Mouse (Mus musculus) heart, adult 2 months (tissue): Measurements from ENCODE around the gene Bcar3. TPM values are rescaled to one million over a fixed set of nuclear protein-coding genes. Genes with fewer than 3 reads are reported as not detected.

Source experiments
- DNase-seq, 2 experiments: peaks; one replicate each; pipeline ENCODE4 v3.0.0; 2021
- H3K27ac ChIP-seq: fragments of 200-600 bp; 2 replicates; pipeline ENCODE4 v1.8.1; 2022
- H3K27me3 ChIP-seq: fragments of 200-500 bp; 2 replicates; pipeline ENCODE4 v1.6.1; 2012; ENCODE audit warnings: mild to moderate bottlenecking, low read length, inconsistent platforms, mixed read lengths; ENCODE audit not compliant: control insufficient read depth, insufficient read depth
- H3K36me3 ChIP-seq: fragments of 200-500 bp; 2 replicates; pipeline ENCODE4 v1.6.1; 2012; ENCODE audit warnings: low read length, inconsistent platforms; ENCODE audit not compliant: control insufficient read depth, insufficient read depth
- H3K4me1 ChIP-seq: fragments of 200-500 bp; 2 replicates; pipeline ENCODE4 v1.6.1; 2011; ENCODE audit warnings: low read length; ENCODE audit not compliant: control insufficient read depth, insufficient read depth
- H3K4me3 ChIP-seq: fragments of 200-600 bp; 2 replicates; pipeline ENCODE4 v1.8.1; 2022
- H3K79me2 ChIP-seq: fragments of 200-500 bp; replicated peaks from 2 replicates; pipeline ENCODE4 v1.6.1; 2012; ENCODE audit warnings: mild to moderate bottlenecking, inconsistent platforms, low read length, moderate library complexity, mixed read lengths; ENCODE audit not compliant: control insufficient read depth, insufficient read depth
- H3K9ac ChIP-seq: fragments of 200-500 bp; 2 replicates; pipeline ENCODE4 v1.6.1; 2012; ENCODE audit warnings: low read depth, mild to moderate bottlenecking, control low read depth, inconsistent platforms, low read length, mixed read lengths
- CTCF ChIP-seq: fragments of 200-600 bp; IDR thresholded peaks from 2 replicates; pipeline ENCODE4 v1.8.1; 2022; ENCODE audit warnings: antibody characterized with exemption, mild to moderate bottlenecking, moderate library complexity
- EP300 ChIP-seq: fragments of 200-500 bp; IDR thresholded peaks from 2 replicates; pipeline ENCODE4 v1.6.1; 2011; ENCODE audit warnings: low read depth, low read length, control low read depth; ENCODE audit not compliant: insufficient read depth
- POLR2A ChIP-seq: fragments of 200-500 bp; IDR thresholded peaks from 2 replicates; pipeline ENCODE4 v1.6.1; 2011; ENCODE audit warnings: mild to moderate bottlenecking, low read depth, low read length, control low read depth; ENCODE audit not compliant: insufficient read depth
- whole genome bisulfite sequencing: fragments of 180-500 bp; shearing (Covaris S2); methylation state at CpG from one replicate; pipeline ENCODE4 v1.1.7; 2018; 5-methylcytosine and 5-hydroxymethylcytosine counted together
- intact Hi-C: fragments of 180-260 bp; cut with DNase I; formaldehyde crosslinking; loops from one replicate; pipeline ENCODE4 v1.15.1; 2025
- long read RNA-seq: library from polyadenylated mRNA; stranded (forward); transcript quantifications from one replicate; pipeline ENCODE4 v2.0.0, GENCODE M21; 2021
- polyA plus RNA-seq: library from polyadenylated mRNA; depleted of rRNA; stranded (reverse); fragments of >200 nt; gene quantifications from 2 replicates; pipeline ENCODE4 v1.2.3, GENCODE M21; 2012; rRNA removed
- total RNA-seq, 2 experiments: library from RNA; stranded (reverse); gene quantifications; 2 replicates each; pipeline ENCODE4 v1.2.3; 2021

The Bcar3 gene
- total RNA-seq (1 to 10 TPM; 4.7 to 7.5 TPM), polyA plus RNA-seq (10.0 and 10.2 TPM in 2 replicates)
- long read RNA-seq, transcript Bcar3-201 (12 exons, 3,311 nt), result major isoform, 6 of 12 reads
- long read RNA-seq, partial matches to known transcripts, result 4 of 12 reads
- long read RNA-seq, other reads (novel, unspliced or antisense), result 2 of 12 reads

DNA sequence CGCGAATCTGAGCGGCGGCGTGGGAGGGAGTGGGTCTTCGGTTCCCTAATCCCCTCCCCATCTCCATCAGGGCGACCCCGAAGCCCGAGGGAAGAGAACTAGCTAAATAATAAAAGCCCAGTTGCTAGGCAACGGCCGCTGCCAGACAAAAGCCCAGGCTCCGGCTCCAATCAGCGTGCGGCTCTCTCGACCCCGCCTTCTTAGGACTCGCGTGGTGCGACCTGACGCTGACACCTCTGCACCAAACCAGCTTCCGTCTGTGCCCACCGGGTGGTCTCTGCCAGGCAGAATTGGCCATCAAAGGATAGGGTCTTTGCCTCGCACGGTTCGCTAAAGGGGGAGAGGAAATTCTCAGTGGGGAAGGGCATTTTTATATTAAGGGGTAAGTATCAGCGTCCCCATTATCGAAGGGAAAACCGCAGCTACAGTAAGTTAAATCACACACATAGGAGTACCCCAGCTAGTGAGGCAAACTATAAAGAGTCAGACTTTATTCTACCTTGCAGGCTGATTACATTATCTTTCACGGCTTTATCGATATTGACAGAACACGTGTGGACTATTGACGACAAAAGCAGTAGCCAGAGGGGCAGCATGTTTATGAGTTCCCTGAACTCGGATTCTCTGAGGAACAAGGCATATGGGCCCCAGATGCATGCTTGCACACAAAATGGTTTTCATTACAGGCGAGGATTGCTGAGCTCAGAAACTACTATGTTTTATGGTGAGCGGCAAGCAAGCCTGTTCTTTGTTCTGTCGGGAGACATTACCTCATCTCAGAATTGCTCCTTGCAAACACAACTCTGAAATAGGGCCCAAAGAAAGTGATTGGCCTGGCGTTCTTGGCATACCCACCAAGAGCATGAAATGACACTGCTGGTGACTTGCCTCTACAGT lies at the start of gene Bcar3:
TSS of gene Bcar3 (plus strand) at position 183 of the 897 bp plus-strand sequence.
- peaks cover 5% of the 10 kb centered on the region for H3K4me1 ChIP-seq
- H3K79me2 ChIP-seq, result no peaks in the 10 kb centered on the region
- peak within 1 kb of the TSS; percentile 87 for H3K9ac ChIP-seq
- TF ChIP-seq CTCF, result no peak
- 0 out of 2 replicates have a peak, but pooled peaks have one; percentile 24 for TF ChIP-seq EP300
- TF ChIP-seq POLR2A, result peak; percentile 38; the same call in 1 of the 2 replicates
- H3K36me3 ChIP-seq, result no peaks in the 10 kb centered on the region
- H3K4me3 ChIP-seq, result peak within 1 kb of the TSS; percentile 81
- H3K27me3 ChIP-seq, result no peaks in the 10 kb centered on the region
- H3K27ac ChIP-seq, result peak within 1 kb of the TSS; percentile 98
- DNase-seq, result peak; percentile 90 to 92
- WGBS, result 11% methylated on average over 37 of the region's 37 CpGs
- intact Hi-C loops, result loop anchor here (2.0 to 10.0 kb wide), 4 partner anchors 47 to 491 kb away; partner anchors contain the start of gene Gclm

DNA sequence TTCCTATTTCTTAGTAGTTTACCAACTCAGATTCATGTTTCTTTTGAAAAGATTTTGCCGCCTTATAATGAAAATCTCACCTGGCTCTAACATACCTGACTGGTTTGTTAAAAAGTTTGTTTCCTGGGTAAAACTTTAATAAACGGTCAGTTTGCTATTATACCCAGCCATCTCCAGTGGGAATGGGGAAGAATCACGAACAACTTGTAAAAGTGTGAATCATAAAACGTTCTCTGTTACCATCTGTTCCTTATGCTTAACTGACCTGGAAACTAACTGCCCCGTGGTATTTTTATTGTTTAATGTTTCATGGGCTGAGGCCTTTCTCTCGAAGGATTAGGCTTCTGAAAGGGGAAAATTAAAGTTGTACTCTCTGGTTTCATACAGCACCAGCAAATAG lies 49.2 kb upstream of the Bcar3 start:
- Histone ChIP-seq H3K9ac (no peak overlapping the region), H3K27me3 (no peaks in the 10 kb centered on the region), H3K4me3 (peak overlapping the region; percentile 38; the same call in 1 of the 2 replicates), H3K4me1 (peaks cover 4% of the 10 kb centered on the region), H3K79me2 (no peaks in the 10 kb centered on the region; the same call in 1 of the 2 replicates), H3K27ac (0 out of 2 replicates have a peak overlapping the region, but pooled peaks have one; percentile 0), H3K36me3 (no peaks in the 10 kb centered on the region; the same call in 1 of the 2 replicates)
- DNase-seq, result no peak
- 50% methylated on average over 6 of the region's 6 CpGs for WGBS
- intact Hi-C loops, result loop anchor here (1.0 to 5.0 kb wide), 2 partner anchors 30 to 48 kb away; partner anchors contain the start of genes Bcar3 and Dnttip2
- no peak for TF ChIP-seq POLR2A
- TF ChIP-seq EP300, result no peak
- TF ChIP-seq CTCF, result no peak

DNA sequence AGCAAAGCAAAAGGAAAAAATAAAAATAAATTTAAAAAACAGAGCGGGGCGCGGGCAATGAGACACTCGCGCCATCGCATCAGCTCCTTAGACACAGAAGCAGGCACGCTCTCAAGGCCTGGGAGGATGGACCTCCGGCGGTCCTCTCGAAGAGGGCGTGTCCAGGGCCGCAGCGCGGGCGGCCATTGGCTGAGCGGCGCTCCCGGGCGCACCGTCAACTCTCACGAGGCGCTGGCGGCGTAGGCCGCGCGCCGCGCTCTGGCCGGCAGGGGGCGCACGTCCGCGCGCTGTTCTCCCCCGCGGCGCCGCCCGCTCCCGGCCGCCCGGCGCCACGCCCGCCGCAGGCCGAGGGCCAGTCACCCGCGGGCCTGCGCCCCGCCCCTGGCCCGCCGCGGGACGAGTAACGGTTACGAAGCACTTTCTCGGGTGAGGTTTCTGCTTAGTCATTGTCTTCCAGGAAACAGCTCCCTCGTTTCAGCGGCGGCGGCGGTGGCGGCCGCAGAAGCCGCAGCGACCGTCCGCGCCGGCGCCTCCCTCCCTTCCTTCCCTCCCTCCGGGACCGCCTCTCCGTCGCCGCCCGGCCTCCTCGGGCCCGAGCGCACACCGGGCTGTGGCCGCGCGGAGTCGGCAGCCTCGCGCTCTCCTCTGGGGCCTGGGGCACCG lies 48.6 kb upstream of the Bcar3 start, which contains the start of gene Gclm:
TSS of gene Gclm (plus strand) at position 343 of the 663 bp plus-strand sequence.
- Histone ChIP-seq H3K4me1 (peaks cover 4% of the 10 kb centered on the region), H3K9ac (peak within 1 kb of the TSS; percentile 95), H3K27me3 (no peaks in the 10 kb centered on the region), H3K79me2 (peaks cover 2% of the 10 kb centered on the region; the same call in 1 of the 2 replicates), H3K36me3 (no peaks in the 10 kb centered on the region; the same call in 1 of the 2 replicates), H3K27ac (peak within 1 kb of the TSS; percentile 88), H3K4me3 (peak within 1 kb of the TSS; percentile 90)
- peak; percentile 95 to 97 for DNase-seq
- under 1% methylated on average over 80 of the region's 90 CpGs for WGBS
- intact Hi-C loops, result loop anchor here (1.0 to 5.0 kb wide), 2 partner anchors 29 to 47 kb away; partner anchors contain the start of genes Bcar3 and Dnttip2
- TF ChIP-seq POLR2A, result peak; percentile 59
- TF ChIP-seq EP300, result no peak
- peak; percentile 64 for TF ChIP-seq CTCF

DNA sequence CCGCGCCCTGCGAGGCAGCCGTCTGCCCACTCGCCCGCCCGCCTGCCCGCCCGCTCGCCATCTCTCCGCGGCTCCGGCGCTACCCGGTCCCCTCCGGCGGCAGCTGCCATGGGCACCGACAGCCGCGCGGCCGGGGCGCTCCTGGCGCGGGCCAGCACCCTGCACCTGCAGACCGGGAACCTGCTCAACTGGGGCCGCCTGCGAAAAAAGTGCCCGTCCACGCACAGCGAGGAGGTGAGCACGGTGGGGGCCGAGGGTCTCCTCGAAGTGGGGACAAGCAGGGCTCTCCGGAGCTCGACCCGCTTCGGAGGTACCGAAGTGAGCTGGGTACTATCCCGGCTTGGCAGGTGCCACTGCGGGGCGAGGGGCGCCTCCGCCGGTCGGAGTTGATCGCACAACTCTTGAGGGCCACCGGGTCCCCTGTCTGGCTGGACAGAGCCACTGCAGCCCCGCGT lies 48.0 kb upstream of the Bcar3 start:
- peak overlapping the region; percentile 88 for H3K27ac ChIP-seq
- H3K9ac ChIP-seq, result peak overlapping the region; percentile 95
- H3K36me3 ChIP-seq, result no peaks in the 10 kb centered on the region; the same call in 1 of the 2 replicates
- peak overlapping the region; percentile 90 for H3K4me3 ChIP-seq
- peaks cover 2% of the 10 kb centered on the region; the same call in 1 of the 2 replicates for H3K79me2 ChIP-seq
- no peak for DNase-seq
- WGBS, result under 1% methylated on average over 50 of the region's 50 CpGs
- no peaks in the 10 kb centered on the region for H3K27me3 ChIP-seq
- TF ChIP-seq CTCF (peak; percentile 50), POLR2A (no peak), EP300 (no peak)
- H3K4me1 ChIP-seq, result peaks cover 4% of the 10 kb centered on the region
- intact Hi-C loops, result loop anchor here (1.0 to 5.0 kb wide), 2 partner anchors 28 to 46 kb away; partner anchors contain the start of genes Bcar3 and Dnttip2

DNA sequence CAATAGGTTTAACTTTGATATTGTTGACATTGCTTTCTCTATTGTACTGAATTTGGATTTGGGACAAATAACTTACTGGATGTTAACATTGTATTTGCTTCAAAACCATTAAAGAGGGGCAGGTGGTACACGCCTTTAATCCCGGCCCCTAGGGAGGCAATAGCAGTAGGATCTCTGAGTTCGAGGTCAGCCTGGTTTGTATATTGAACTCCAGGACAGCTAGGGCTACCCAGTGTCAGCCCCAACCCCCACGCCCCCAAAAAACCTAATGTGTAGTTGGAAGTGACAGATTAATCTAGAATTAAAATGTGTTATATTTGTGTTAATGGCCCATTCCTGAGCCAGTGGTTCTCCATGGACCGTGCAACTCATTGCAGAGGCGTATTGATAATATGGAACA lies 47.5 kb upstream of the Bcar3 start:
- Histone ChIP-seq H3K4me3 (peak overlapping the region; percentile 90), H3K4me1 (peaks cover 4% of the 10 kb centered on the region), H3K36me3 (no peaks in the 10 kb centered on the region; the same call in 1 of the 2 replicates), H3K9ac (peak overlapping the region; percentile 95; the same call in 1 of the 2 replicates), H3K79me2 (peaks cover 2% of the 10 kb centered on the region; the same call in 1 of the 2 replicates), H3K27me3 (no peaks in the 10 kb centered on the region), H3K27ac (no peak overlapping the region; the same call in 1 of the 2 replicates)
- no peak for TF ChIP-seq EP300
- TF ChIP-seq CTCF, result no peak
- no peak for TF ChIP-seq POLR2A
- WGBS, result 38% methylated on average over 6 of the region's 6 CpGs
- DNase-seq, result no peak
- intact Hi-C loops, result loop anchor here (5.0 kb wide), 1 partner anchor 46 kb away; the partner anchor contains the start of gene Bcar3
